In genomic region chr5:73864138-73864761, GRCm38 (mm10) we compare ENCODE assay signal across 9 mouse cellular contexts.
A peak's percentile ranks its signal among the peaks of the same experiment; 100 is the strongest.
DNase-seq lines count a peak whose midpoint lies in the region; TF ChIP-seq lines count a peak whose summit lies in the region.
"Had no signal": no experiment of that assay in that cellular context is flagged by ENCODE, and none has a peak within 500 bp of the region (broad histone marks: within the 10 kb centered on the region; RNA-seq: fewer than 3 reads in every experiment).

No protein-coding gene starts in this region.

- no peak for TF ChIP-seq POLR2A in kidney, adult 2 months (IDR thresholded peaks at IDR 0.05; ENCODE audit: low read depth, low read length)
- no peak for TF ChIP-seq POLR2A in embryonic fibroblast, embryonic 13.5 days (IDR thresholded peaks at IDR 0.05; ENCODE audit: low read depth, low read length)

- 70% methylated on average over 9 of the region's 9 CpGs for WGBS in kidney, adult 2 months

- no peaks in the 10 kb centered on the region for H3K36me3 ChIP-seq in kidney, adult 2 months (ENCODE audit: control insufficient read depth, insufficient read depth, low read length)

- TF ChIP-seq CTCF in kidney, adult 2 months (conservative IDR thresholded peaks at IDR 0.05; ENCODE audit: insufficient read depth, insufficient read length, low read depth, low read length), result peak; percentile 63
- peak; percentile 57; the same call in 1 of the 2 replicates for TF ChIP-seq CTCF in embryonic fibroblast, embryonic 13.5 days (IDR thresholded peaks at IDR 0.05; ENCODE audit: borderline replicate concordance, insufficient read depth, low read length)

- H3K4me3 ChIP-seq in kidney, adult 2 months (ENCODE audit: insufficient read depth, low read depth, low read length), result no peak overlapping the region
- H3K4me3 ChIP-seq in embryonic fibroblast, embryonic 13.5 days (ENCODE audit: insufficient read depth, low read length), result no peak overlapping the region
- H3K4me3 ChIP-seq: myocyte had no signal

- H3K27ac ChIP-seq in kidney, adult 2 months (ENCODE audit: insufficient read depth, low read depth, low read length), result no peak overlapping the region
- no peak overlapping the region for H3K27ac ChIP-seq in embryonic fibroblast, embryonic 13.5 days (ENCODE audit: insufficient read depth, low read length)

- H3K4me1 ChIP-seq in kidney, adult 2 months (ENCODE audit: control insufficient read depth, insufficient read depth, low read length), result no peaks in the 10 kb centered on the region
- no peaks in the 10 kb centered on the region for H3K4me1 ChIP-seq in embryonic fibroblast, embryonic 13.5 days (ENCODE audit: control insufficient read depth, insufficient read depth, low read length)

- DNase-seq in kidney, adult 2 months, result peak; percentile 56
- no peak for DNase-seq in kidney, adult 11 months
- DNase-seq in ES-CJ7 (ENCODE audit: low read depth, low spot score), result peak; percentile 92
- DNase-seq in adrenal gland, postnatal 36 days, result peak; percentile 74 to 83
- DNase-seq in layer of hippocampus, adult 9-11 months, result peak; percentile 38
- peak; percentile 34 for DNase-seq in naive thymus-derived CD4-positive, alpha-beta T cell, adult 2 months (ENCODE audit: low read depth)
- DNase-seq in T-cell, adult 2 months (ENCODE audit: low spot score), result no peak

- no peaks in the 10 kb centered on the region for H3K27me3 ChIP-seq in kidney, adult 2 months (replicated peaks; ENCODE audit: control insufficient read depth, insufficient read depth, low read length)

Comparison
In these comparisons a context has a peak if more than half of its experiments do, and no peak if none do; other contexts are left out.
1. DNase-seq: peak in kidney, adult 2 months (single experiment), ES-CJ7 (single experiment), adrenal gland, postnatal 36 days (2 of 2), layer of hippocampus, adult 9-11 months (single experiment) and naive thymus-derived CD4-positive, alpha-beta T cell, adult 2 months (single experiment); none in kidney, adult 11 months (single experiment) and T-cell, adult 2 months (single experiment).